Mouse (Mus musculus): ENCODE data around the gene Hnrnpab. TPM values are rescaled to one million over a fixed set of nuclear protein-coding genes. Genes with fewer than 3 reads are reported as not detected.
"Not testable (repeated sequence)": the region's sequence is repeated elsewhere in the genome, so short reads cannot be mapped to it uniquely, and the experiment has no call there.

Gene Hnrnpab
- polyA plus RNA-seq, 1 experiment from 2014 or later, result 399 TPM

- ATAC-seq (ENCODE audit: low FRiP score), result no peak
- Histone ChIP-seq H3K9ac (no peak overlapping the region), H3K9me3 (ENCODE audit: control insufficient read depth, low read length) (no peaks in the 10 kb centered on the region), H3K4me1 (replicated peaks; ENCODE audit: control insufficient read depth, insufficient read depth, low read length) (peaks cover 10% of the 10 kb centered on the region), H3K4me2 (replicated peaks) (no peak overlapping the region), H3K36me3 (replicated peaks; ENCODE audit: control insufficient read depth, insufficient read depth) (no peaks in the 10 kb centered on the region), H3K27ac (no peak overlapping the region), H3K4me3 (replicated peaks; ENCODE audit: low read length) (no peak overlapping the region), H3K27me3 (ENCODE audit: control insufficient read depth, insufficient read depth, low read length) (no peaks in the 10 kb centered on the region)
- 5% methylated on average over 17 of the region's 17 CpGs for WGBS
- no peak for DNase-seq (ENCODE audit: low spot score)
Measured at GRCm38 (mm10) chr11:51637971-51638414, 31.3 kb upstream of the Hnrnpab start.

GRCm38 (mm10) chr11:51636323-51636684, 29.7 kb upstream of the Hnrnpab start:
- WGBS, result 6% methylated on average over 6 of the region's 6 CpGs
- H3K9ac ChIP-seq, result peak overlapping the region; percentile 64
- ATAC-seq (ENCODE audit: low FRiP score), result peak; percentile 46

GRCm38 (mm10) chr11:51635525-51636322, 29.1 kb upstream of the Hnrnpab start, which contains the start of gene Rmnd5b:
Rmnd5b (minus strand) TSS chr11:51635896.
- Histone ChIP-seq H3K4me2 (replicated peaks) (peak within 1 kb of the TSS; percentile 79), H3K4me3 (replicated peaks; ENCODE audit: low read length) (peak within 1 kb of the TSS; percentile 82), H3K27ac (peak within 1 kb of the TSS; percentile 79), H3K9me3 (ENCODE audit: control insufficient read depth, low read length) (no peaks in the 10 kb centered on the region), H3K36me3 (replicated peaks; ENCODE audit: control insufficient read depth, insufficient read depth) (no peaks in the 10 kb centered on the region), H3K4me1 (replicated peaks; ENCODE audit: control insufficient read depth, insufficient read depth, low read length) (peaks cover 10% of the 10 kb centered on the region), H3K9ac (peak within 1 kb of the TSS; percentile 64), H3K27me3 (ENCODE audit: control insufficient read depth, insufficient read depth, low read length) (no peaks in the 10 kb centered on the region)
- WGBS, result under 1% methylated on average over 61 of the region's 61 CpGs
- DNase-seq (ENCODE audit: low spot score), result peak; percentile 90
- ATAC-seq (ENCODE audit: low FRiP score), result peak; percentile 93

More at GRCm38 (mm10) chr11:51636323-51636684, 29.7 kb upstream of the Hnrnpab start:
- H3K4me3 ChIP-seq (replicated peaks; ENCODE audit: low read length), result peak overlapping the region; percentile 82
- H3K36me3 ChIP-seq (replicated peaks; ENCODE audit: control insufficient read depth, insufficient read depth), result no peaks in the 10 kb centered on the region
- no peaks in the 10 kb centered on the region for H3K9me3 ChIP-seq (ENCODE audit: control insufficient read depth, low read length)
- peaks cover 10% of the 10 kb centered on the region for H3K4me1 ChIP-seq (replicated peaks; ENCODE audit: control insufficient read depth, insufficient read depth, low read length)
- no peaks in the 10 kb centered on the region for H3K27me3 ChIP-seq (ENCODE audit: control insufficient read depth, insufficient read depth, low read length)
- peak overlapping the region; percentile 79 for H3K27ac ChIP-seq
- peak overlapping the region; percentile 79 for H3K4me2 ChIP-seq (replicated peaks)
- DNase-seq (ENCODE audit: low spot score), result peak; percentile 69

- ATAC-seq (ENCODE audit: low FRiP score) (no peak), DNase-seq (ENCODE audit: low spot score) (no peak)
- H3K9ac ChIP-seq, result peak overlapping the region; percentile 64
- peak overlapping the region; percentile 79 for H3K4me2 ChIP-seq (replicated peaks)
- H3K27me3 ChIP-seq (ENCODE audit: control insufficient read depth, insufficient read depth, low read length), result no peaks in the 10 kb centered on the region
- peak overlapping the region; percentile 82 for H3K4me3 ChIP-seq (replicated peaks; ENCODE audit: low read length)
- peaks cover 10% of the 10 kb centered on the region for H3K4me1 ChIP-seq (replicated peaks; ENCODE audit: control insufficient read depth, insufficient read depth, low read length)
- H3K9me3 ChIP-seq (ENCODE audit: control insufficient read depth, low read length), result no peaks in the 10 kb centered on the region
- no peaks in the 10 kb centered on the region for H3K36me3 ChIP-seq (replicated peaks; ENCODE audit: control insufficient read depth, insufficient read depth)
- peak overlapping the region; percentile 79; the same call in 1 of the 2 replicates for H3K27ac ChIP-seq
- 19% methylated on average over 6 of the region's 6 CpGs for WGBS
Measured at GRCm38 (mm10) chr11:51635127-51635524, 28.5 kb upstream of the Hnrnpab start.

GRCm38 (mm10) chr11:51633721-51634120, 27.1 kb upstream of the Hnrnpab start:
- Histone ChIP-seq H3K27me3 (ENCODE audit: control insufficient read depth, insufficient read depth, low read length) (no peaks in the 10 kb centered on the region), H3K4me2 (replicated peaks) (no peak overlapping the region), H3K9ac (no peak overlapping the region), H3K9me3 (ENCODE audit: control insufficient read depth, low read length) (no peaks in the 10 kb centered on the region), H3K4me3 (replicated peaks; ENCODE audit: low read length) (no peak overlapping the region), H3K4me1 (replicated peaks; ENCODE audit: control insufficient read depth, insufficient read depth, low read length) (peaks cover 10% of the 10 kb centered on the region), H3K27ac (no peak overlapping the region), H3K36me3 (replicated peaks; ENCODE audit: control insufficient read depth, insufficient read depth) (peaks cover 9% of the 10 kb centered on the region)
- ATAC-seq (ENCODE audit: low FRiP score), result no peak
- 94% methylated on average over 3 of the region's 3 CpGs for WGBS
- no peak for DNase-seq (ENCODE audit: low spot score)

GRCm38 (mm10) chr11:51633200-51633599, 26.6 kb upstream of the Hnrnpab start:
- not testable (repeated sequence) for H3K9ac ChIP-seq; H3K4me2 ChIP-seq (replicated peaks); H3K27ac ChIP-seq; DNase-seq (ENCODE audit: low spot score); H3K9me3 ChIP-seq (ENCODE audit: control insufficient read depth, low read length); H3K27me3 ChIP-seq (ENCODE audit: control insufficient read depth, insufficient read depth, low read length); ATAC-seq (ENCODE audit: low FRiP score); H3K4me1 ChIP-seq (replicated peaks; ENCODE audit: control insufficient read depth, insufficient read depth, low read length); H3K4me3 ChIP-seq (replicated peaks; ENCODE audit: low read length)
- H3K36me3 ChIP-seq (replicated peaks; ENCODE audit: control insufficient read depth, insufficient read depth), result peaks cover 14% of the 10 kb centered on the region
- WGBS, result 97% methylated on average over 7 of the region's 7 CpGs

- Histone ChIP-seq H3K9me3 (ENCODE audit: control insufficient read depth, low read length) (no peaks in the 10 kb centered on the region), H3K27ac (no peak overlapping the region), H3K4me1 (replicated peaks; ENCODE audit: control insufficient read depth, insufficient read depth, low read length) (peaks cover 10% of the 10 kb centered on the region), H3K27me3 (ENCODE audit: control insufficient read depth, insufficient read depth, low read length) (no peaks in the 10 kb centered on the region), H3K4me2 (replicated peaks) (no peak overlapping the region), H3K9ac (no peak overlapping the region), H3K4me3 (replicated peaks; ENCODE audit: low read length) (no peak overlapping the region), H3K36me3 (replicated peaks; ENCODE audit: control insufficient read depth, insufficient read depth) (peaks cover 24% of the 10 kb centered on the region)
- ATAC-seq (ENCODE audit: low FRiP score), result no peak
- WGBS, result 89% methylated on average over 6 of the region's 6 CpGs
- no peak for DNase-seq (ENCODE audit: low spot score)
Measured at GRCm38 (mm10) chr11:51632130-51632753, 25.6 kb upstream of the Hnrnpab start.

- H3K27ac ChIP-seq, result no peak overlapping the region
- H3K9ac ChIP-seq, result no peak overlapping the region
- no peaks in the 10 kb centered on the region for H3K27me3 ChIP-seq (ENCODE audit: control insufficient read depth, insufficient read depth, low read length)
- H3K4me3 ChIP-seq (replicated peaks; ENCODE audit: low read length), result no peak overlapping the region
- DNase-seq (ENCODE audit: low spot score), result no peak
- no peak for ATAC-seq (ENCODE audit: low FRiP score)
- H3K9me3 ChIP-seq (ENCODE audit: control insufficient read depth, low read length), result no peaks in the 10 kb centered on the region
- peaks cover 6% of the 10 kb centered on the region for H3K4me1 ChIP-seq (replicated peaks; ENCODE audit: control insufficient read depth, insufficient read depth, low read length)
- no peak overlapping the region for H3K4me2 ChIP-seq (replicated peaks)
- H3K36me3 ChIP-seq (replicated peaks; ENCODE audit: control insufficient read depth, insufficient read depth), result peaks cover 46% of the 10 kb centered on the region
- WGBS, result 84% methylated on average over 15 of the region's 15 CpGs
Measured at GRCm38 (mm10) chr11:51629651-51630314, 23.1 kb upstream of the Hnrnpab start.

- DNase-seq (ENCODE audit: low spot score) (no peak), ATAC-seq (ENCODE audit: low FRiP score) (no peak)
- Histone ChIP-seq H3K27me3 (ENCODE audit: control insufficient read depth, insufficient read depth, low read length) (no peaks in the 10 kb centered on the region), H3K36me3 (replicated peaks; ENCODE audit: control insufficient read depth, insufficient read depth) (peaks cover 63% of the 10 kb centered on the region), H3K9me3 (ENCODE audit: control insufficient read depth, low read length) (no peaks in the 10 kb centered on the region), H3K4me2 (replicated peaks) (no peak overlapping the region), H3K4me1 (replicated peaks; ENCODE audit: control insufficient read depth, insufficient read depth, low read length) (no peaks in the 10 kb centered on the region), H3K4me3 (replicated peaks; ENCODE audit: low read length) (no peak overlapping the region), H3K9ac (no peak overlapping the region), H3K27ac (no peak overlapping the region)
- WGBS, result 89% methylated on average over 8 of the region's 8 CpGs
Measured at GRCm38 (mm10) chr11:51627907-51628306, 21.3 kb upstream of the Hnrnpab start.

All from hindbrain, embryonic 14.5 days (tissue).